Mouse (Mus musculus) cerebellum, adult 2 months (tissue): ENCODE measurements around the gene Ccdc155. TPM values are rescaled to one million over a fixed set of nuclear protein-coding genes. Genes with fewer than 3 reads are reported as not detected.

Source experiments
- DNase-seq, 2 experiments: peaks; one replicate each; pipeline ENCODE4 v3.0.0; 2021
- H3K27ac ChIP-seq: fragments of 200-500 bp; 2 replicates; pipeline ENCODE4 v1.5.1; 2012; ENCODE audit warnings: low read length, control low read depth, inconsistent platforms; ENCODE audit not compliant: insufficient read depth
- H3K27me3 ChIP-seq: fragments of 200-500 bp; 2 replicates; pipeline ENCODE4 v1.6.1; 2012; ENCODE audit warnings: inconsistent platforms, mild to moderate bottlenecking, low read length, moderate library complexity; ENCODE audit not compliant: control insufficient read depth, insufficient read depth
- H3K4me1 ChIP-seq: fragments of 200-500 bp; 2 replicates; pipeline ENCODE4 v1.6.1; 2011; ENCODE audit warnings: low read length; ENCODE audit not compliant: control insufficient read depth, insufficient read depth
- H3K4me3 ChIP-seq: fragments of 200-500 bp; replicated peaks from 2 replicates; pipeline ENCODE3; 2011; ENCODE audit warnings: mild to moderate bottlenecking, low read depth, low read length, control low read depth; ENCODE audit not compliant: insufficient read depth
- CTCF ChIP-seq: fragments of 200-500 bp; IDR thresholded peaks from 2 replicates; pipeline ENCODE4 v1.5.1; 2011; ENCODE audit warnings: low read depth, mild to moderate bottlenecking, control low read depth, low read length, moderate library complexity, borderline replicate concordance; ENCODE audit not compliant: insufficient read depth
- POLR2A ChIP-seq: fragments of 200-500 bp; IDR thresholded peaks from 2 replicates; pipeline ENCODE4 v1.6.1; 2011; ENCODE audit warnings: low read length, control low read depth, borderline replicate concordance; ENCODE audit not compliant: insufficient read depth
- WGBS: fragments of 180-500 bp; shearing (Covaris S2); methylation state at CpG from one replicate; pipeline ENCODE4 v1.1.7; 2018; 5-methylcytosine and 5-hydroxymethylcytosine counted together
- polyA plus RNA-seq: library from polyadenylated mRNA; depleted of rRNA; stranded (reverse); fragments of >200 nt; gene quantifications from 2 replicates; pipeline ENCODE4 v1.2.3, GENCODE M21; 2012; rRNA removed

Gene Ccdc155
- 1.9 and 2.4 TPM in 2 replicates for polyA plus RNA-seq

- Histone ChIP-seq H3K4me1 (no peaks in the 10 kb centered on the region; the same call in 1 of the 2 replicates), H3K4me3 (peak within 1 kb of the TSS; percentile 70), H3K27me3 (no peaks in the 10 kb centered on the region), H3K27ac (peak within 1 kb of the TSS; percentile 57; the same call in 1 of the 2 replicates)
- TF ChIP-seq CTCF, result no peak
- peak; percentile 94; the same call in 1 of the 2 replicates for TF ChIP-seq POLR2A
- WGBS, result 6% methylated on average over 44 of the region's 44 CpGs
- DNase-seq, result peak; percentile 95 to 96
These were observed at the start of gene Ccdc155 for GRCm38 (mm10) chr7:45204380-45205143. Gene Ccdc155, minus strand, starts transcription at chr7:45204892.

- H3K27me3 ChIP-seq, result no peaks in the 10 kb centered on the region
- H3K4me3 ChIP-seq, result no peak overlapping the region
- no peak overlapping the region for H3K27ac ChIP-seq
- DNase-seq, result no peak
- TF ChIP-seq CTCF (no peak), POLR2A (no peak)
- H3K4me1 ChIP-seq, result no peaks in the 10 kb centered on the region
- WGBS, result 90% methylated on average over 8 of the region's 8 CpGs
These were observed 49.1 kb upstream of the Ccdc155 start for GRCm38 (mm10) chr7:45253806-45254205.

GRCm38 (mm10) chr7:45247666-45248065, 43.0 kb upstream of the Ccdc155 start:
- Histone ChIP-seq H3K27ac (no peak overlapping the region), H3K4me3 (no peak overlapping the region), H3K4me1 (no peaks in the 10 kb centered on the region), H3K27me3 (no peaks in the 10 kb centered on the region)
- no peak for DNase-seq
- 57% methylated on average over 3 of the region's 3 CpGs for WGBS
- TF ChIP-seq CTCF, result no peak
- no peak for TF ChIP-seq POLR2A

- 74% methylated on average over 6 of the region's 6 CpGs for WGBS
- H3K4me3 ChIP-seq, result no peak overlapping the region
- DNase-seq, result no peak
- no peaks in the 10 kb centered on the region for H3K27me3 ChIP-seq
- TF ChIP-seq POLR2A (no peak), CTCF (no peak)
- no peak overlapping the region for H3K27ac ChIP-seq
- no peaks in the 10 kb centered on the region for H3K4me1 ChIP-seq
These were observed 36.7 kb upstream of the Ccdc155 start for GRCm38 (mm10) chr7:45241389-45241749.

- no peaks in the 10 kb centered on the region for H3K4me1 ChIP-seq
- DNase-seq, result peak in 1 of 2 experiments; percentile 22
- no peak for TF ChIP-seq CTCF
- no peak for TF ChIP-seq POLR2A
- H3K4me3 ChIP-seq, result no peak within 1 kb of the TSS
- no peak within 1 kb of the TSS for H3K27ac ChIP-seq
- 16% methylated on average over 53 of the region's 53 CpGs for WGBS
- no peaks in the 10 kb centered on the region for H3K27me3 ChIP-seq
These were observed 36.1 kb upstream of the Ccdc155 start, which contains the start of gene Slc6a16 for GRCm38 (mm10) chr7:45240633-45241388. Gene Slc6a16, plus strand, starts transcription at chr7:45241085.

GRCm38 (mm10) chr7:45240109-45240508, 35.4 kb upstream of the Ccdc155 start:
- TF ChIP-seq CTCF (no peak), POLR2A (no peak)
- no peaks in the 10 kb centered on the region for H3K4me1 ChIP-seq
- H3K27me3 ChIP-seq, result no peaks in the 10 kb centered on the region
- no peak overlapping the region for H3K27ac ChIP-seq
- WGBS, result 72% methylated on average over 7 of the region's 7 CpGs
- no peak for DNase-seq
- no peak overlapping the region for H3K4me3 ChIP-seq

- DNase-seq, result no peak
- WGBS, result 42% methylated on average over 20 of the region's 20 CpGs
- H3K27ac ChIP-seq, result no peak within 1 kb of the TSS
- no peak within 1 kb of the TSS for H3K4me3 ChIP-seq
- H3K4me1 ChIP-seq, result peaks cover 1% of the 10 kb centered on the region; the same call in 1 of the 2 replicates
- no peaks in the 10 kb centered on the region for H3K27me3 ChIP-seq
- TF ChIP-seq CTCF (no peak), POLR2A (no peak)
These were observed 34.2 kb upstream of the Ccdc155 start, which contains the start of gene Cd37 for GRCm38 (mm10) chr7:45238723-45239496. Gene Cd37, minus strand, starts transcription at chr7:45239115.
